Mouse (Mus musculus): ENCODE measurements around the gene Rasgrf2. TPM values are rescaled to one million over a fixed set of nuclear protein-coding genes. Genes with fewer than 3 reads are reported as not detected.

Rasgrf2 gene
- total RNA-seq, 2 experiments from 2014 or later: 214 to 247 TPM

- no peak for DNase-seq (ENCODE audit: low spot score in 2 of 2)
These were observed 246.6 kb downstream of the Rasgrf2 start for GRCm38 (mm10) chr13:91884714-91885386.

GRCm38 (mm10) chr13:91881837-91882480 is 249.5 kb downstream of the Rasgrf2 start:
- peak; percentile 63 to 76 for DNase-seq (ENCODE audit: low spot score in 2 of 2)

- DNase-seq (ENCODE audit: low spot score in 2 of 2): no peak
These were observed 251.2 kb downstream of the Rasgrf2 start for GRCm38 (mm10) chr13:91880256-91880655.

- DNase-seq (ENCODE audit: low spot score in 2 of 2): no peak
These were observed 253.5 kb downstream of the Rasgrf2 start for GRCm38 (mm10) chr13:91877996-91878395.

- no peak for DNase-seq (ENCODE audit: low spot score in 2 of 2)
These were observed 254.1 kb downstream of the Rasgrf2 start for GRCm38 (mm10) chr13:91877350-91877749.

- no peak for DNase-seq (ENCODE audit: low spot score in 2 of 2)
These were observed 254.6 kb downstream of the Rasgrf2 start, which contains the start of gene Ckmt2 for GRCm38 (mm10) chr13:91876741-91877349. Gene Ckmt2, minus strand, starts transcription at chr13:91876885.

GRCm38 (mm10) chr13:91875581-91875980 is 255.9 kb downstream of the Rasgrf2 start:
- DNase-seq (ENCODE audit: low spot score in 2 of 2): no peak

GRCm38 (mm10) chr13:91874565-91874964 is 256.9 kb downstream of the Rasgrf2 start:
- DNase-seq (ENCODE audit: low spot score in 2 of 2): peak; percentile 22 to 41

- DNase-seq (ENCODE audit: low spot score in 2 of 2): no peak
These were observed 257.6 kb downstream of the Rasgrf2 start for GRCm38 (mm10) chr13:91873734-91874329.

GRCm38 (mm10) chr13:91868577-91868976 is 262.9 kb downstream of the Rasgrf2 start:
- no peak for DNase-seq (ENCODE audit: low spot score in 2 of 2)

GRCm38 (mm10) chr13:91858835-91859234 is 272.6 kb downstream of the Rasgrf2 start:
- DNase-seq (ENCODE audit: low spot score in 2 of 2): no peak

GRCm38 (mm10) chr13:91857427-91857826 is 274.0 kb downstream of the Rasgrf2 start:
- DNase-seq (ENCODE audit: low spot score in 2 of 2): no peak

- DNase-seq (ENCODE audit: low spot score in 2 of 2): no peak
These were observed 277.0 kb downstream of the Rasgrf2 start for GRCm38 (mm10) chr13:91854412-91854811.

Other genes with a start within 250 kb of the Rasgrf2 start
- not detected for gene Gm20379, start 174.3 kb upstream of the Rasgrf2 start, total RNA-seq (2021)
- 1 to 10 TPM; 1.3 to 1.5 TPM for gene Dhfr, start 223.1 kb upstream of the Rasgrf2 start, total RNA-seq (2021)
- 10 to 100 TPM; 21.7 to 22.3 TPM for gene Msh3, start 223.3 kb upstream of the Rasgrf2 start, total RNA-seq (2021)